ENCODE assay signal across 8 mouse cellular contexts in genomic region chr10:66853258-66853657, GRCm38 (mm10).
DNase-seq lines count a peak whose midpoint lies in the region; ATAC-seq and TF ChIP-seq lines count a peak whose summit lies in the region.

No protein-coding gene starts in this region.

- DNase-seq in ZHBTc4 (ENCODE audit: low read depth, low spot score) = peak; percentile 84
- DNase-seq in cerebellum, postnatal 36 days = peak; percentile 82 to 85
- DNase-seq in gastrocnemius, adult 8-10 months (ENCODE audit: low spot score in 2 of 2) = peak; percentile 50 to 59
- DNase-seq in hindbrain, postnatal 0 days (ENCODE audit: low spot score) = peak; percentile 91
- DNase-seq in left cerebral cortex, adult 8-10 months (ENCODE audit: low spot score in 2 of 2) = peak; percentile 29 to 71
- peak; percentile 90 to 94 for DNase-seq in right cerebral cortex, adult 2 months (ENCODE audit: low spot score in 2 of 2)
- peak; percentile 49 for DNase-seq in urinary bladder, postnatal 10 days (ENCODE audit: low spot score)

- WGBS in hindbrain, postnatal 0 days = 10% methylated on average over 13 of the region's 13 CpGs

- no peaks in the 10 kb centered on the region for H3K4me1 ChIP-seq in hindbrain, postnatal 0 days (ENCODE audit: insufficient read depth, low read length)
- H3K4me1 ChIP-seq in megakaryocyte, embryonic 14.5 days = peaks cover 28% of the 10 kb centered on the region

- no peak overlapping the region for H3K9ac ChIP-seq in hindbrain, postnatal 0 days (replicated peaks; ENCODE audit: low read length)

- no peak overlapping the region for H3K4me3 ChIP-seq in hindbrain, postnatal 0 days (ENCODE audit: low read length)
- peak overlapping the region; percentile 86 for H3K4me3 ChIP-seq in megakaryocyte, embryonic 14.5 days (replicated peaks)

- peak overlapping the region; percentile 33 for H3K4me2 ChIP-seq in hindbrain, postnatal 0 days (ENCODE audit: low read depth, low read length)

- H3K9me3 ChIP-seq in hindbrain, postnatal 0 days (ENCODE audit: low read length) = no peaks in the 10 kb centered on the region
- peaks cover 4% of the 10 kb centered on the region; the same call in 1 of the 2 replicates for H3K9me3 ChIP-seq in megakaryocyte, embryonic 14.5 days

- H3K36me3 ChIP-seq in hindbrain, postnatal 0 days (ENCODE audit: insufficient read depth, low read length) = no peaks in the 10 kb centered on the region
- H3K36me3 ChIP-seq in megakaryocyte, embryonic 14.5 days (replicated peaks; ENCODE audit: low read length) = peaks cover 2% of the 10 kb centered on the region

- H3K27ac ChIP-seq in hindbrain, postnatal 0 days = no peak overlapping the region

- peak; percentile 91 for TF ChIP-seq CTCF in hindbrain, postnatal 0 days (IDR thresholded peaks at IDR 0.05; ENCODE audit: low read depth)

- ATAC-seq in hindbrain, postnatal 0 days = 0 out of 2 replicates have a peak, but pooled peaks have one; percentile 40

- H3K27me3 ChIP-seq in hindbrain, postnatal 0 days (ENCODE audit: insufficient read depth, low read length) = no peaks in the 10 kb centered on the region
- peaks cover 2% of the 10 kb centered on the region for H3K27me3 ChIP-seq in megakaryocyte, embryonic 14.5 days (replicated peaks)
